ENCODE assay signal across 8 mouse cellular contexts in the genomic region with DNA sequence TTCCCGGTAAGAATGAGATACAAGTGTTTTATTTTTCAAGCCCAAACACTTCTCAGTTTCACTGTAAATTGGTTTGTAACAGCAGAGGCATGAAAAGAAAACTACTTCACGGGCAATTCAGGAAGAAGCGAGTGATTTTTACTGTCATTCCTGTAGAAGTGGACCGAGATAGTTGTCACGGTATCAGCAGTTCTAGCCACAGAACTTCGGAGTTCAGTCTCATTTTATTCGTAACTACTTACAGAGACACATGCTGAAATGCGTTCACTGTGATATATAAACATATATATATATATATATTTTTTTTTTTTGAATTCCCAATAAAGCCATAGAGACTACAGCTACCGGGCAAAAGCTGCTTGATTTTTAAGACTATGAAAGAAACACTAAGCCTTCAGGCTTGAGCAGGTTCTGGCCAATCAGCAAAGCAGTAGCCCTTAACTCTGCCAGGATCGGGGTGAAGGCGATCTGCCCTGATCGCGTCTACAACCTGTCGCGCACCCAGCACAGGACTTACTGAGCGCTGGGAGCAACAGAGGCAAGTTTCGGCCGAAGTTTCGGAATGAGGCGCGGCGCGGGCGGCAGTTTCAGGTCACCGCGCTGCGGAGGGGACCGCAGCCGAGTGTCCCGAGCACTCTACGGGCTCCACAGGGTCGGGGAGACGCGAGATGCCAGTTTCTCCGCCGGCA. TPM values are rescaled to one million over a fixed set of nuclear protein-coding genes. Genes with fewer than 3 reads are reported as not detected.
DNase-seq lines count a peak whose midpoint lies in the region; ATAC-seq and TF ChIP-seq lines count a peak whose summit lies in the region.

No protein-coding gene starts in this region.

- peak overlapping the region; percentile 94 for H3K27ac ChIP-seq in heart, adult 2 months
- H3K27ac ChIP-seq in midbrain, embryonic 13.5 days, result peak overlapping the region; percentile 97

- DNase-seq in heart, adult 2 months, result no peak
- DNase-seq in heart, adult 18-20 months, result no peak
- peak; percentile 76 for DNase-seq in 416B (ENCODE audit: low read depth)
- peak; percentile 78 for DNase-seq in embryo, embryonic 10.5 days (ENCODE audit: low spot score)
- DNase-seq in left cerebral cortex, postnatal 36 days (ENCODE audit: low spot score in 2 of 2), result no peak
- DNase-seq in left cerebral cortex, adult 9 months (ENCODE audit: low spot score in 2 of 2), result no peak

- H3K4me3 ChIP-seq in heart, adult 2 months, result peak overlapping the region; percentile 94
- peak overlapping the region; percentile 75 for H3K4me3 ChIP-seq in midbrain, embryonic 13.5 days (replicated peaks)

- intact Hi-C loops in heart, adult 2 months (cut with DNase I), result loop anchor here (2.0 kb wide), 1 partner anchor 24 kb away; no protein-coding TSS in a partner anchor
- intact Hi-C loops in left cerebral cortex, postnatal 36 days (cut with DNase I), result no loop called here

- H3K9me3 ChIP-seq in midbrain, embryonic 13.5 days, result no peaks in the 10 kb centered on the region

- H3K9ac ChIP-seq in heart, adult 2 months (ENCODE audit: low read depth, low read length), result peak overlapping the region; percentile 93
- peak overlapping the region; percentile 95 for H3K9ac ChIP-seq in midbrain, embryonic 13.5 days (replicated peaks)

- peaks cover 17% of the 10 kb centered on the region for H3K36me3 ChIP-seq in heart, adult 2 months (ENCODE audit: control insufficient read depth, insufficient read depth, low read length)
- no peaks in the 10 kb centered on the region for H3K36me3 ChIP-seq in midbrain, embryonic 13.5 days

- ATAC-seq in inflammation-experienced regulatory T-cells, adult 6 months, result peak; percentile 32
- peak; percentile 83 for ATAC-seq in midbrain, embryonic 13.5 days

- no peak for TF ChIP-seq EP300 in heart, adult 2 months (IDR thresholded peaks at IDR 0.05; ENCODE audit: insufficient read depth, low read depth, low read length)

- H3K27me3 ChIP-seq in heart, adult 2 months (ENCODE audit: control insufficient read depth, insufficient read depth, low read length), result no peaks in the 10 kb centered on the region
- H3K27me3 ChIP-seq in midbrain, embryonic 13.5 days, result peaks cover 3% of the 10 kb centered on the region; the same call in 1 of the 2 replicates

- peak overlapping the region; percentile 85 for H3K4me2 ChIP-seq in midbrain, embryonic 13.5 days (replicated peaks)

- peaks cover 11% of the 10 kb centered on the region for H3K4me1 ChIP-seq in heart, adult 2 months (ENCODE audit: control insufficient read depth, insufficient read depth, low read length)
- peaks cover 22% of the 10 kb centered on the region for H3K4me1 ChIP-seq in midbrain, embryonic 13.5 days (replicated peaks)

- no peak for TF ChIP-seq POLR2A in heart, adult 2 months (IDR thresholded peaks at IDR 0.05; ENCODE audit: insufficient read depth, low read depth, low read length)

- peaks cover 4% of the 10 kb centered on the region for H3K79me2 ChIP-seq in heart, adult 2 months (replicated peaks; ENCODE audit: control insufficient read depth, insufficient read depth, low read length)

- TF ChIP-seq CTCF in heart, adult 2 months (IDR thresholded peaks at IDR 0.05), result no peak

- WGBS in heart, adult 2 months, result under 1% methylated on average over 36 of the region's 36 CpGs
- WGBS in midbrain, embryonic 13.5 days, result 1% methylated on average over 27 of the region's 36 CpGs

RNA-seq across cellular contexts. Expression of gene Snx13, which starts 0.5 kb away (rescaled TPM):
- total RNA-seq in heart, adult 2 months (2021), result 10 to 100 TPM; 54.5 to 63.6 TPM
- 10.9 and 23.7 TPM in 2 replicates for polyA plus RNA-seq in heart, adult 2 months (2012; rRNA removed)
- 10 to 100 TPM; 58.8 to 69.4 TPM for total RNA-seq in heart, adult 18-20 months (2021)
- 10 to 100 TPM; 16.6 to 23.3 (median 18.9) TPM for polyA plus RNA-seq in inflammation-experienced regulatory T-cells, adult 6 months (2017; shearing (Covaris generic))
- polyA plus RNA-seq in midbrain, embryonic 13.5 days (2015; fragmentation: Nextera tagmentation; extraction: Ambion mirVana), result 23.3 and 23.8 TPM in 2 replicates
- 10 to 100 TPM; 59.2 to 63.2 TPM for total RNA-seq in left cerebral cortex, postnatal 36 days (2021)

Comparison
In these comparisons a context has a peak if more than half of its experiments do, and no peak if none do; other contexts are left out.
1. DNase-seq: peak in 416B (single experiment) and embryo, embryonic 10.5 days (single experiment); none in heart, adult 2 months (0 of 2), heart, adult 18-20 months (0 of 2), left cerebral cortex, postnatal 36 days (0 of 2) and left cerebral cortex, adult 9 months (0 of 2).